Mouse (Mus musculus) brain, embryonic 14.5 days (tissue): Measurements from ENCODE around the gene Fndc3b.

ENCODE experiments used
- CTCF ChIP-seq: fragments of 200-500 bp; IDR thresholded peaks from 2 replicates; pipeline ENCODE4 v1.5.1; 2012; ENCODE audit warnings: inconsistent platforms, mild to moderate bottlenecking, moderate library complexity, borderline replicate concordance; ENCODE audit not compliant: insufficient read depth, insufficient read length; ENCODE audit errors: extremely low read depth
- POLR2A ChIP-seq: fragments of 200-500 bp; IDR thresholded peaks from 2 replicates; pipeline ENCODE4 v1.6.1; 2012; ENCODE audit warnings: mild to moderate bottlenecking, inconsistent platforms, borderline replicate concordance; ENCODE audit not compliant: poor library complexity, insufficient read depth, insufficient read length, severe bottlenecking; ENCODE audit errors: extremely low read depth

GRCm38 (mm10) chr3:27550409-27550808 is 160.7 kb downstream of the Fndc3b start:
- TF ChIP-seq POLR2A (no peak), CTCF (no peak)
